Mouse (Mus musculus) sigmoid colon, adult 10 weeks (tissue): ENCODE results near the gene Frat1. TPM values are rescaled to one million over a fixed set of nuclear protein-coding genes. Genes with fewer than 3 reads are reported as not detected.

ENCODE experiments used
- polyA plus RNA-seq: library from polyadenylated mRNA; stranded (reverse); fragments of 350-450 nt; fragmentation: Illumina TruSeq; extraction: RNeasy Lipid Tissue Mini Kit (QIAGEN cat#74804); gene quantifications from one replicate; pipeline ENCODE4 v1.2.3, GENCODE M21; 2014; ENCODE audit warnings: low read depth, low replicate concordance

Gene Frat1
- 3.8 TPM for polyA plus RNA-seq

DNA sequence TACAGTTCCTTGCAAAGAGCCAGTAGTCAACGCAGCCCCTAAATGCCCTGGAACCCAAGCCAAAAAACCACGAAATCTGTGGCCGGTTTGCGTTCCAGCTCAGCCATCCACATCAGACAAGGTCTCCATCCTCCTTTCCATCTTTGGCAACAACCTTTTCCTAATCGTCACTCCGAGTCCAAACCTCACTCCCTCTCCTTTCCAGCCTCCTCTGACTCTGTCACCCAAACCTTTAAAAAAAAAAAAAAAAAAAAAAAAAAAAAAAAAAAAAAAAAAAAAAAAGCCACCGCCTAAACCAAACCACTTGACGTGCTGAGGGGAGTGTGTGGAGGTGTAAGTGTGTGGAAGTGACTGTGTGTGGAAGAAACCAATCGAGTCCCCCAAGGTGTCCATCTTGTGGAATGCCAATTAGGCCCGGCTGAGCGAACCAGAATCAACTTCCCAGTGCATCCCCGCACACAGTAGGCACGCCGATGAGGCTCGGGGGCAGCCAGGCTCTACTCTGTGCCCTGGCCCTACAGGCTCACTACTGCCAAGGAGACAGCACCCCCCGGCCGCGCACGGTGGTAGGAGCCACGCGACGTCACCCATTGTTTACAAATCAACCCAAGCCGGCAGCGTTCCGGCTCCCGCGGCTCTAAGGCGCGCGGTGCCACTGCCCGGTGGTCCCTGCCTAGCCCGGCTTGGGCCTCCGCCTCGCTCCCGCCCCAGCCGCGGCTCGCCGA lies at the start of gene Frat1:
Gene Frat1 (plus strand): TSS at position 590 of the 725 bp plus-strand sequence.

GRCm38 (mm10) chr19:41801742-41802369 lies 27.9 kb upstream of the Frat1 start, which contains the start of gene Arhgap19:
Gene Arhgap19, minus strand, starts transcription at chr19:41802047.

GRCm38 (mm10) chr19:41847992-41848851 lies 18.5 kb downstream of the Frat1 start, which contains the start of gene Frat2:
Gene Frat2, minus strand, starts transcription at chr19:41848132.

Other genes with a start within 250 kb of the Frat1 start
- gene Gm340, start 247.6 kb upstream of the Frat1 start, polyA plus RNA-seq, result 2.3 TPM
- gene Slit1, start 86.3 kb upstream of the Frat1 start, polyA plus RNA-seq, result not detected
- gene Arhgap19, start 27.9 kb upstream of the Frat1 start, polyA plus RNA-seq, result 4.9 TPM
- 21.7 TPM for gene Frat2, start 18.2 kb downstream of the Frat1 start, polyA plus RNA-seq
- gene Rrp12, start 66.2 kb downstream of the Frat1 start, polyA plus RNA-seq, result 0.44 TPM
- 203 TPM for gene Pgam1, start 82.0 kb downstream of the Frat1 start, polyA plus RNA-seq
- gene Exosc1, start 103.5 kb downstream of the Frat1 start, polyA plus RNA-seq, result 18.5 TPM
- 35.5 TPM for gene Zdhhc16, start 103.5 kb downstream of the Frat1 start, polyA plus RNA-seq
- 13.1 TPM for gene Mms19, start 151.2 kb downstream of the Frat1 start, polyA plus RNA-seq
- gene Ubtd1, start 151.8 kb downstream of the Frat1 start, polyA plus RNA-seq, result not detected
- not detected for gene Ankrd2, start 206.0 kb downstream of the Frat1 start, polyA plus RNA-seq
- gene Hoga1, start 215.6 kb downstream of the Frat1 start, polyA plus RNA-seq, result 2.1 TPM
- not detected for gene 4933411K16Rik, start 222.3 kb downstream of the Frat1 start, polyA plus RNA-seq